Mouse (Mus musculus) bone marrow macrophage, adult 2 months (primary cell): ENCODE results near the gene Spef2.

Experiments used
- CTCF ChIP-seq: IDR thresholded peaks from 2 replicates; pipeline ENCODE4 v1.5.1; 2012; ENCODE audit warnings: low read depth, mild to moderate bottlenecking, low read length, moderate library complexity
- POLR2A ChIP-seq: IDR thresholded peaks from 2 replicates; pipeline ENCODE4 v1.6.1; 2012; ENCODE audit warnings: mild to moderate bottlenecking, low read depth, low read length, borderline replicate concordance

- TF ChIP-seq POLR2A, result no peak
- TF ChIP-seq CTCF, result no peak
These were observed 218.6 kb downstream of the Spef2 start, which contains the start of gene Il7r for GRCm38 (mm10) chr15:9530076-9530475.
